Mouse (Mus musculus): ENCODE data around the gene Zfp790. TPM values are rescaled to one million over a fixed set of nuclear protein-coding genes. Genes with fewer than 3 reads are reported as not detected.

Gene Zfp790
- polyA plus RNA-seq, 1 experiment from 2014 or later, result 27.2 TPM

GRCm38 (mm10) chr7:29792906-29793305 lies 23.0 kb upstream of the Zfp790 start:
- Histone ChIP-seq H3K36me3 (peaks cover 65% of the 10 kb centered on the region), H3K4me1 (no peaks in the 10 kb centered on the region), H3K9ac (no peak overlapping the region), H3K4me3 (no peak overlapping the region), H3K27me3 (peaks cover 15% of the 10 kb centered on the region), H3K9me3 (replicated peaks) (0 out of 2 replicates have a peak, but pooled peaks cover 5% of the 10 kb centered on the region), H3K27ac (no peak overlapping the region), H3K4me2 (replicated peaks) (0 out of 2 replicates have a peak overlapping the region, but pooled peaks have one; percentile 6)
- ATAC-seq (ENCODE audit: low FRiP score), result no peak
- WGBS, result 32% methylated on average over 27 of the region's 27 CpGs

- Histone ChIP-seq H3K9me3 (replicated peaks) (no peaks in the 10 kb centered on the region; the same call in 1 of the 2 replicates), H3K4me2 (replicated peaks) (no peak overlapping the region), H3K27ac (no peak overlapping the region), H3K4me3 (no peak overlapping the region), H3K27me3 (no peaks in the 10 kb centered on the region), H3K4me1 (no peaks in the 10 kb centered on the region), H3K9ac (no peak overlapping the region), H3K36me3 (0 out of 2 replicates have a peak, but pooled peaks cover 6% of the 10 kb centered on the region)
- ATAC-seq (ENCODE audit: low FRiP score), result no peak
- WGBS, result 81% methylated on average over 5 of the region's 5 CpGs
Measured at GRCm38 (mm10) chr7:29807046-29807445, 8.9 kb upstream of the Zfp790 start.

- no peak overlapping the region for H3K4me3 ChIP-seq
- no peak overlapping the region for H3K9ac ChIP-seq
- 0 out of 2 replicates have a peak, but pooled peaks cover 6% of the 10 kb centered on the region for H3K36me3 ChIP-seq
- no peak overlapping the region for H3K4me2 ChIP-seq (replicated peaks)
- WGBS, result 91% methylated on average over 1 of the region's 1 CpGs
- no peaks in the 10 kb centered on the region for H3K27me3 ChIP-seq
- H3K9me3 ChIP-seq (replicated peaks), result no peaks in the 10 kb centered on the region; the same call in 1 of the 2 replicates
- ATAC-seq (ENCODE audit: low FRiP score), result no peak
- H3K27ac ChIP-seq, result no peak overlapping the region
- H3K4me1 ChIP-seq, result peaks cover 20% of the 10 kb centered on the region
Measured at GRCm38 (mm10) chr7:29812244-29812643, 3.7 kb upstream of the Zfp790 start.

- Histone ChIP-seq H3K4me2 (replicated peaks) (peak overlapping the region; percentile 66), H3K4me3 (0 out of 2 replicates have a peak overlapping the region, but pooled peaks have one; percentile 66), H3K27ac (no peak overlapping the region), H3K9me3 (replicated peaks) (no peaks in the 10 kb centered on the region; the same call in 1 of the 2 replicates), H3K9ac (no peak overlapping the region), H3K4me1 (peaks cover 35% of the 10 kb centered on the region), H3K36me3 (0 out of 2 replicates have a peak, but pooled peaks cover 6% of the 10 kb centered on the region), H3K27me3 (no peaks in the 10 kb centered on the region)
- 90% methylated on average over 2 of the region's 2 CpGs for WGBS
- ATAC-seq (ENCODE audit: low FRiP score), result no peak
Measured at GRCm38 (mm10) chr7:29814381-29814780, 1.5 kb upstream of the Zfp790 start.

GRCm38 (mm10) chr7:29815061-29815784 lies 691 bp upstream of the Zfp790 start:
- 5% methylated on average over 12 of the region's 12 CpGs for WGBS
- H3K4me1 ChIP-seq, result peaks cover 38% of the 10 kb centered on the region
- H3K9ac ChIP-seq, result peak overlapping the region; percentile 81
- H3K27ac ChIP-seq, result peak overlapping the region; percentile 83
- H3K4me3 ChIP-seq, result peak overlapping the region; percentile 66
- 0 out of 2 replicates have a peak, but pooled peaks cover 6% of the 10 kb centered on the region for H3K36me3 ChIP-seq
- H3K9me3 ChIP-seq (replicated peaks), result no peaks in the 10 kb centered on the region; the same call in 1 of the 2 replicates
- H3K4me2 ChIP-seq (replicated peaks), result peak overlapping the region; percentile 66
- no peaks in the 10 kb centered on the region for H3K27me3 ChIP-seq
- peak; percentile 66 for ATAC-seq (ENCODE audit: low FRiP score)

- H3K4me2 ChIP-seq (replicated peaks), result peak overlapping the region; percentile 56
- ATAC-seq (ENCODE audit: low FRiP score), result peak; percentile 82
- H3K9ac ChIP-seq, result peak overlapping the region; percentile 66
- peak overlapping the region; percentile 71 for H3K27ac ChIP-seq
- no peaks in the 10 kb centered on the region for H3K27me3 ChIP-seq
- H3K4me1 ChIP-seq, result peaks cover 38% of the 10 kb centered on the region
- 4% methylated on average over 12 of the region's 12 CpGs for WGBS
- H3K9me3 ChIP-seq (replicated peaks), result no peaks in the 10 kb centered on the region
- peak overlapping the region; percentile 60 for H3K4me3 ChIP-seq
- peaks cover 25% of the 10 kb centered on the region for H3K36me3 ChIP-seq
Measured at GRCm38 (mm10) chr7:29818619-29819254, 2.8 kb downstream of the Zfp790 start.

GRCm38 (mm10) chr7:29828001-29828400 lies 12.1 kb downstream of the Zfp790 start:
- Histone ChIP-seq H3K9me3 (replicated peaks) (no peaks in the 10 kb centered on the region), H3K4me1 (no peaks in the 10 kb centered on the region), H3K9ac (no peak overlapping the region), H3K27ac (no peak overlapping the region), H3K27me3 (no peaks in the 10 kb centered on the region), H3K4me2 (replicated peaks) (no peak overlapping the region), H3K4me3 (no peak overlapping the region), H3K36me3 (peaks cover 76% of the 10 kb centered on the region)
- 93% methylated on average over 12 of the region's 12 CpGs for WGBS
- ATAC-seq (ENCODE audit: low FRiP score), result no peak

- H3K36me3 ChIP-seq, result peaks cover 71% of the 10 kb centered on the region
- 84% methylated on average over 12 of the region's 12 CpGs for WGBS
- ATAC-seq (ENCODE audit: low FRiP score), result no peak
- no peaks in the 10 kb centered on the region for H3K27me3 ChIP-seq
- H3K27ac ChIP-seq, result no peak overlapping the region
- no peak overlapping the region for H3K4me2 ChIP-seq (replicated peaks)
- H3K4me1 ChIP-seq, result no peaks in the 10 kb centered on the region
- H3K4me3 ChIP-seq, result no peak overlapping the region
- no peak overlapping the region for H3K9ac ChIP-seq
- H3K9me3 ChIP-seq (replicated peaks), result no peaks in the 10 kb centered on the region
Measured at GRCm38 (mm10) chr7:29829804-29830203, 13.9 kb downstream of the Zfp790 start.

GRCm38 (mm10) chr7:29836816-29837215 lies 20.9 kb downstream of the Zfp790 start:
- WGBS, result 88% methylated on average over 1 of the region's 1 CpGs
- Histone ChIP-seq H3K9me3 (replicated peaks) (no peaks in the 10 kb centered on the region), H3K4me1 (no peaks in the 10 kb centered on the region), H3K36me3 (peaks cover 21% of the 10 kb centered on the region), H3K9ac (no peak overlapping the region), H3K27ac (no peak overlapping the region), H3K4me3 (no peak overlapping the region), H3K4me2 (replicated peaks) (no peak overlapping the region), H3K27me3 (no peaks in the 10 kb centered on the region)
- ATAC-seq (ENCODE audit: low FRiP score), result no peak

GRCm38 (mm10) chr7:29839256-29839655 lies 23.3 kb downstream of the Zfp790 start:
- Histone ChIP-seq H3K4me2 (replicated peaks) (no peak overlapping the region), H3K4me3 (no peak overlapping the region), H3K36me3 (peaks cover 14% of the 10 kb centered on the region), H3K9me3 (replicated peaks) (no peaks in the 10 kb centered on the region), H3K9ac (no peak overlapping the region), H3K27ac (no peak overlapping the region), H3K27me3 (no peaks in the 10 kb centered on the region), H3K4me1 (no peaks in the 10 kb centered on the region)
- WGBS, result 88% methylated on average over 3 of the region's 3 CpGs
- no peak for ATAC-seq (ENCODE audit: low FRiP score)

GRCm38 (mm10) chr7:29842105-29842504 lies 26.2 kb downstream of the Zfp790 start:
- H3K9me3 ChIP-seq (replicated peaks), result no peaks in the 10 kb centered on the region
- H3K27ac ChIP-seq, result no peak overlapping the region
- H3K4me3 ChIP-seq, result no peak overlapping the region
- H3K4me2 ChIP-seq (replicated peaks), result no peak overlapping the region
- no peak overlapping the region for H3K9ac ChIP-seq
- WGBS, result 91% methylated on average over 1 of the region's 1 CpGs
- H3K36me3 ChIP-seq, result peaks cover 31% of the 10 kb centered on the region
- no peak for ATAC-seq (ENCODE audit: low FRiP score)
- no peaks in the 10 kb centered on the region for H3K27me3 ChIP-seq
- no peaks in the 10 kb centered on the region for H3K4me1 ChIP-seq

- 93% methylated on average over 5 of the region's 5 CpGs for WGBS
- H3K4me2 ChIP-seq (replicated peaks), result no peak overlapping the region
- no peak for ATAC-seq (ENCODE audit: low FRiP score)
Measured at GRCm38 (mm10) chr7:29844616-29845015, 28.7 kb downstream of the Zfp790 start.

More at GRCm38 (mm10) chr7:29844616-29845015, 28.7 kb downstream of the Zfp790 start:
- Histone ChIP-seq H3K27me3 (no peaks in the 10 kb centered on the region), H3K9ac (no peak overlapping the region), H3K36me3 (peaks cover 46% of the 10 kb centered on the region), H3K4me3 (no peak overlapping the region), H3K9me3 (replicated peaks) (no peaks in the 10 kb centered on the region), H3K27ac (no peak overlapping the region), H3K4me1 (no peaks in the 10 kb centered on the region)
